Mouse (Mus musculus): Measurements from ENCODE around the gene Pde5a.

- TF ChIP-seq EP300 (IDR thresholded peaks at IDR 0.05; ENCODE audit: insufficient read depth, low read depth, low read length) (no peak), CTCF (IDR thresholded peaks at IDR 0.05) (no peak)
Observed at GRCm38 (mm10) chr3:122766930-122767329, 38.2 kb downstream of the Pde5a start.

Measured in heart, adult 2 months (tissue).